Mouse (Mus musculus): Measurements from ENCODE around the gene Cbll1. TPM values are rescaled to one million over a fixed set of nuclear protein-coding genes. Genes with fewer than 3 reads are reported as not detected.

The Cbll1 gene
- polyA plus RNA-seq (2017; shearing (Covaris generic)), result 49.6 TPM

GRCm38 (mm10) chr12:31499314-31500131 lies at the start of gene Cbll1:
Gene Cbll1 (minus strand): TSS chr12:31499616.

Other genes with a start within 250 kb of the Cbll1 start
- gene Lamb1, start 234.4 kb downstream of the Cbll1 start, polyA plus RNA-seq (2017; shearing (Covaris generic)), result 0.11 TPM
- gene Dld, start 148.2 kb downstream of the Cbll1 start, polyA plus RNA-seq (2017; shearing (Covaris generic)), result 107 TPM
- not detected for gene Slc26a3, start 108.7 kb downstream of the Cbll1 start, polyA plus RNA-seq (2017; shearing (Covaris generic))
- gene Slc26a4, start 60.4 kb upstream of the Cbll1 start, polyA plus RNA-seq (2017; shearing (Covaris generic)), result not detected
- gene Bcap29, start 135.0 kb upstream of the Cbll1 start, polyA plus RNA-seq (2017; shearing (Covaris generic)), result 77.0 TPM
- 13.1 TPM for gene Dus4l, start 155.2 kb upstream of the Cbll1 start, polyA plus RNA-seq (2017; shearing (Covaris generic))
- 59.3 TPM for gene Cog5, start 155.3 kb upstream of the Cbll1 start, polyA plus RNA-seq (2017; shearing (Covaris generic))
- gene Gpr22, start 214.3 kb upstream of the Cbll1 start, polyA plus RNA-seq (2017; shearing (Covaris generic)), result 2.2 TPM